In the genomic region with DNA sequence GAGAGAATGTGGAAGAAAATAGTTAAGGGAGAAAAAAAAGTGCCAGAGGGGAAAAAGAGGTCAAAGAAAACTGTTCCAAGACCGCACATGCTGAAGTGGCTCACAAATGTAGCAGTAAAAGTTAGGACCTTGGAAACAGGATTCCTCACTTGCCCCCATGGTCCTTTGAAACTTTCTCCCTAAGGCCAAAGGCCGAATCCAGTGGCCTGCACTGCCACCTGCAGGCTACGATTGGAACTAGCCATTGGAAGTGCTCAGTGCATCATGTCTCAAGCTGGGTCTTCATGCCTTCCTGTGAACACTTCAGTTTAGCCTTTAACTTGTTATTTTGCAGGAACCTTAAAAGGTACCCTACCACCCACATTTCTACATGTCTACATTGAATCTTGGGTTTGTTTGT, we compare ENCODE assay signal across 8 mouse cellular contexts. TPM values are rescaled to one million over a fixed set of nuclear protein-coding genes. Genes with fewer than 3 reads are reported as not detected.
A peak's percentile ranks its signal among the peaks of the same experiment; 100 is the strongest.
DNase-seq lines count a peak whose midpoint lies in the region; ATAC-seq and TF ChIP-seq lines count a peak whose summit lies in the region.

No protein-coding gene starts in this region.

- no peaks in the 10 kb centered on the region for H3K4me1 ChIP-seq in forebrain, postnatal 0 days (ENCODE audit: insufficient read depth)
- no peaks in the 10 kb centered on the region for H3K4me1 ChIP-seq in forebrain, embryonic 13.5 days
- no peaks in the 10 kb centered on the region for H3K4me1 ChIP-seq in heart, embryonic 10.5 days

- H3K36me3 ChIP-seq in forebrain, postnatal 0 days (ENCODE audit: insufficient read depth), result no peaks in the 10 kb centered on the region
- no peaks in the 10 kb centered on the region for H3K36me3 ChIP-seq in forebrain, embryonic 13.5 days (ENCODE audit: poor library complexity, severe bottlenecking)
- no peaks in the 10 kb centered on the region for H3K36me3 ChIP-seq in heart, embryonic 10.5 days
- no peaks in the 10 kb centered on the region for H3K36me3 ChIP-seq in splenic B cell, adult 2 months (ENCODE audit: control insufficient read depth, insufficient read depth, low read length, poor library complexity, severe bottlenecking)

- peak; percentile 76 for DNase-seq in forebrain, postnatal 0 days
- DNase-seq in Patski (ENCODE audit: low read depth, low spot score), result peak; percentile 3
- DNase-seq in cerebellum, postnatal 36 days, result peak; percentile 58 to 64
- DNase-seq in heart, embryonic 10.5 days (ENCODE audit: low spot score), result peak; percentile 84
- DNase-seq in left cerebral cortex, adult 18-20 months (ENCODE audit: low spot score in 2 of 2), result peak; percentile 65 to 80
- peak; percentile 79 for DNase-seq in splenic B cell, adult 2 months (ENCODE audit: low read depth, low spot score)

- H3K4me2 ChIP-seq in forebrain, postnatal 0 days (ENCODE audit: low read depth), result no peak overlapping the region
- no peak overlapping the region for H3K4me2 ChIP-seq in forebrain, embryonic 13.5 days

- H3K27ac ChIP-seq in forebrain, postnatal 0 days (ENCODE audit: low read depth, low read length), result no peak overlapping the region
- no peak overlapping the region for H3K27ac ChIP-seq in forebrain, embryonic 13.5 days
- H3K27ac ChIP-seq in heart, embryonic 10.5 days, result no peak overlapping the region

- H3K27me3 ChIP-seq in forebrain, postnatal 0 days (ENCODE audit: insufficient read depth, low read length), result no peaks in the 10 kb centered on the region
- H3K27me3 ChIP-seq in forebrain, embryonic 13.5 days, result no peaks in the 10 kb centered on the region
- peaks cover 10% of the 10 kb centered on the region for H3K27me3 ChIP-seq in Patski
- no peaks in the 10 kb centered on the region for H3K27me3 ChIP-seq in heart, embryonic 10.5 days (ENCODE audit: insufficient read depth, poor library complexity, severe bottlenecking)
- H3K27me3 ChIP-seq in splenic B cell, adult 2 months (ENCODE audit: control insufficient read depth, insufficient read depth, low read length, poor library complexity, severe bottlenecking), result no peaks in the 10 kb centered on the region

- CTCF ChIA-PET in Patski (lab: Charles Lee), result interaction anchor here (1.1 to 7.2 kb wide), 5 partner anchors 10 to 122 kb away, joined by 4 to 42 read pairs (median 5); a partner anchor contains a TSS

- ATAC-seq in forebrain, postnatal 0 days, result no peak
- ATAC-seq in forebrain, embryonic 13.5 days, result no peak
- ATAC-seq in Patski, result peak; percentile 74
- peak; percentile 71 for ATAC-seq in monocyte, adult 5-6 weeks (replicated peaks; ENCODE audit: insufficient number of reproducible peaks, low FRiP score, low TSS enrichment, poor library complexity, severe bottlenecking)

- POLR2A ChIA-PET in Patski (lab: Charles Lee), result no interaction called here

- no peak overlapping the region for H3K9ac ChIP-seq in forebrain, postnatal 0 days
- H3K9ac ChIP-seq in forebrain, embryonic 13.5 days, result no peak overlapping the region

- no peak overlapping the region for H3K4me3 ChIP-seq in forebrain, postnatal 0 days (ENCODE audit: low read depth, low read length)
- H3K4me3 ChIP-seq in forebrain, embryonic 13.5 days, result no peak overlapping the region
- H3K4me3 ChIP-seq in heart, embryonic 10.5 days, result no peak overlapping the region

- in situ Hi-C loops in Patski (cut with MboI; ENCODE audit: low pct_unique_long_range_greater_than_20kb), result no loop called here

- H3K9me3 ChIP-seq in forebrain, postnatal 0 days (ENCODE audit: low read length), result no peaks in the 10 kb centered on the region
- H3K9me3 ChIP-seq in forebrain, embryonic 13.5 days (replicated peaks), result no peaks in the 10 kb centered on the region
- H3K9me3 ChIP-seq in heart, embryonic 10.5 days, result no peaks in the 10 kb centered on the region

- WGBS in forebrain, postnatal 0 days, result 11% methylated on average over 3 of the region's 3 CpGs
- WGBS in forebrain, embryonic 13.5 days, result 21% methylated on average over 3 of the region's 3 CpGs
- 7% methylated on average over 3 of the region's 3 CpGs for WGBS in heart, embryonic 10.5 days

- TF ChIP-seq CTCF in forebrain, postnatal 0 days (IDR thresholded peaks at IDR 0.05; ENCODE audit: low read depth), result peak; percentile 86
- TF ChIP-seq CTCF in Patski (IDR thresholded peaks at IDR 0.05), result peak; percentile 90

RNA-seq across cellular contexts. Expression of a gene that starts 56.3 kb away (rescaled TPM):
- 0.85 and 2.1 TPM in 2 replicates for total RNA-seq in forebrain, postnatal 0 days (2014; rRNA removed)
- polyA plus RNA-seq in forebrain, postnatal 0 days (2015; fragmentation: Nextera tagmentation; extraction: Ambion mirVana), result 0.20 and 0.25 TPM in 2 replicates
- 0.10 and 0.13 TPM in 2 replicates for polyA plus RNA-seq in forebrain, embryonic 13.5 days (2015; fragmentation: Nextera tagmentation; extraction: Ambion mirVana)
- 1.4 TPM for polyA plus RNA-seq in Patski (2021)
- polyA plus RNA-seq in heart, embryonic 10.5 days (2016; fragmentation: Nextera tagmentation; extraction: Ambion mirVana), result 0.32 and 0.36 TPM in 2 replicates
- total RNA-seq in left cerebral cortex, adult 18-20 months (2021), result 1 to 10 TPM; 1.2 to 1.5 TPM
- total RNA-seq in monocyte, adult 5-6 weeks (2017), result 18.9 to 54.3 TPM (median 21.2 TPM) in 3 replicates

Comparison
In these comparisons a context has a peak if more than half of its experiments do, and no peak if none do; other contexts are left out.
1. ATAC-seq: peak in Patski (single experiment) and monocyte, adult 5-6 weeks (single experiment); none in forebrain, postnatal 0 days (single experiment) and forebrain, embryonic 13.5 days (single experiment).
2. DNase-seq: peak in every context shown above with its lines; median percentile 84 in heart, embryonic 10.5 days; 79 in splenic B cell, adult 2 months; 76 in forebrain, postnatal 0 days; 72 in left cerebral cortex, adult 18-20 months; 61 in cerebellum, postnatal 36 days; 3 in Patski.